In the genomic region with DNA sequence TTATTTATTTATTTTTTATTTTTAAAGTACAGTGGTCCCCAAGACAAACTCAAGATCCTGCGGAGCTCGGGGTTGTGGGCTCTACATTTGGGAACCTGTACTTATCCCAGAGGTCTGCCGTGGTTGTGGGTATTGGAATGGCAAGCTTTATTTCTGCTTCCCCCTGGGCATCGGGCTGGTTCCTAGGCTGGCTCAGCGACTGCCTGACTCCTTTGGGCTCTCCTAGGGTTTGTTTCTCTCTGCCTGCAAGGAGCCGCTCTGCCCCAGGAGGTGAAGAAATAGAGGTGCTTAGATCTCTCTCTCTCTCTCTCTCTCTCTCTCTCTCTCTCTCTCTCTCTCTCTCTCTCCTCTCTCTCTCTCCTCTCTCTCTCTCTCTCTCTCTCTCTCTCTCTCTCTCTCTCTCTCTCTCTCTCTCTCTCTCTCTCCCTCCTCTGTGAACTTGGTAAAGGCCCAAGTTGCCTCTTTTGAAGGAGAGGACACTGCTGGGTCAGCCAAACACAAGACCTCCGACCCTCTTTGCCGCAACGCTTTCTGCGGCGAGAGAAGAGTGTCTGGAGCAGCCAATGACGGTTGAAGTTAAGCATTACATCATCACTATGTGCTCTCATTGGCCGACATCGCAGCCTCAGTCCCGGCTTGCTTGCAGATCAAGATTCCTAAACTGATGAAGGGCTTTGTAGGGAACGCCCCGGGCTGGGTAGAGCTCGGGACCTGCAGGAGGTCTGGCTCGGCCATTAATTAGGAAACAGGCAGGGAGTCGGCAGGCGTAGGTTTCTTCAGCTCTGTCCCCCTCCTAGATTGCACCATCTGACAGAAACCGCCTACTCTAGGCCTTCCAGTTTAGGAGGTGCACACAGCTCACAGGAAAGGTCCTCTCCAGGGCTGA, we compare ENCODE assay signal across 9 mouse cellular contexts. TPM values are rescaled to one million over a fixed set of nuclear protein-coding genes. Genes with fewer than 3 reads are reported as not detected.
DNase-seq lines count a peak whose midpoint lies in the region; ATAC-seq and TF ChIP-seq lines count a peak whose summit lies in the region.
"Had no signal": no experiment of that assay in that cellular context is flagged by ENCODE, and none has a peak within 500 bp of the region (broad histone marks: within the 10 kb centered on the region; RNA-seq: fewer than 3 reads in every experiment).

No protein-coding gene starts in this region.

- H3K9me3 ChIP-seq in forebrain, embryonic 16.5 days (ENCODE audit: control insufficient read depth, low read length), result no peaks in the 10 kb centered on the region
- no peaks in the 10 kb centered on the region for H3K9me3 ChIP-seq in liver, postnatal 0 days (ENCODE audit: low read length)
- no peaks in the 10 kb centered on the region for H3K9me3 ChIP-seq in neural tube, embryonic 14.5 days (ENCODE audit: control insufficient read depth, low read length)

- no peak for TF ChIP-seq EP300 in liver, postnatal 0 days (IDR thresholded peaks at IDR 0.05; ENCODE audit: low read depth)

- ATAC-seq in forebrain, embryonic 16.5 days, result peak; percentile 94
- ATAC-seq in liver, postnatal 0 days, result peak; percentile 45; the same call in 1 of the 2 replicates
- peak; percentile 94 for ATAC-seq in neural tube, embryonic 14.5 days (ENCODE audit: low read depth)
- ATAC-seq: Patski had no signal

- no peaks in the 10 kb centered on the region for H3K36me3 ChIP-seq in forebrain, embryonic 16.5 days (ENCODE audit: control insufficient read depth, insufficient read depth)
- H3K36me3 ChIP-seq in liver, postnatal 0 days (replicated peaks; ENCODE audit: insufficient read depth, low read length), result no peaks in the 10 kb centered on the region
- no peaks in the 10 kb centered on the region for H3K36me3 ChIP-seq in neural tube, embryonic 14.5 days (ENCODE audit: control insufficient read depth, insufficient read depth, low read length)

- peak overlapping the region; percentile 76 for H3K27ac ChIP-seq in forebrain, embryonic 16.5 days (ENCODE audit: low read length)
- no peak overlapping the region for H3K27ac ChIP-seq in liver, postnatal 0 days (ENCODE audit: low read depth)
- peak overlapping the region; percentile 36 for H3K27ac ChIP-seq in neural tube, embryonic 14.5 days (ENCODE audit: low read depth, low read length)

- no peak for TF ChIP-seq CTCF in liver, postnatal 0 days (IDR thresholded peaks at IDR 0.05; ENCODE audit: low read depth)

- WGBS in forebrain, embryonic 16.5 days, result 7% methylated on average over 22 of the region's 22 CpGs
- WGBS in liver, postnatal 0 days (ENCODE audit: insufficient replicate concordance), result 15% methylated on average over 22 of the region's 22 CpGs
- WGBS in neural tube, embryonic 14.5 days, result 7% methylated on average over 22 of the region's 22 CpGs

- DNase-seq in ES-CJ7 (ENCODE audit: low read depth, low spot score), result peak; percentile 95
- peak; percentile 79 to 86 for DNase-seq in cerebellum, adult 18-20 months
- DNase-seq in heart, postnatal 36 days, result peak; percentile 30 to 37
- DNase-seq in layer of hippocampus, adult 11-12 months (ENCODE audit: low spot score), result peak; percentile 80
- DNase-seq in liver, postnatal 0 days, result no peak
- DNase-seq in yolk sac, embryonic 10.5 days (ENCODE audit: low spot score), result peak; percentile 62

- intact Hi-C loops in heart, postnatal 36 days (cut with DNase I), result no loop called here

- H3K4me3 ChIP-seq in forebrain, embryonic 16.5 days (replicated peaks; ENCODE audit: low read length), result peak overlapping the region; percentile 23
- 0 out of 2 replicates have a peak overlapping the region, but pooled peaks have one; percentile 9 for H3K4me3 ChIP-seq in liver, postnatal 0 days (ENCODE audit: low read depth, low read length)
- H3K4me3 ChIP-seq in neural tube, embryonic 14.5 days (ENCODE audit: low read depth, low read length), result no peak overlapping the region

- peaks cover 23% of the 10 kb centered on the region for H3K4me1 ChIP-seq in forebrain, embryonic 16.5 days (replicated peaks; ENCODE audit: control insufficient read depth, insufficient read depth, low read length)
- no peaks in the 10 kb centered on the region for H3K4me1 ChIP-seq in liver, postnatal 0 days (ENCODE audit: insufficient read depth)
- H3K4me1 ChIP-seq in neural tube, embryonic 14.5 days (ENCODE audit: control insufficient read depth, insufficient read depth, low read length), result peaks cover 7% of the 10 kb centered on the region; the same call in 1 of the 2 replicates

- H3K9ac ChIP-seq in forebrain, embryonic 16.5 days (replicated peaks; ENCODE audit: low read depth, low read length), result peak overlapping the region; percentile 59
- H3K9ac ChIP-seq in liver, postnatal 0 days (replicated peaks), result no peak overlapping the region
- H3K9ac ChIP-seq in neural tube, embryonic 14.5 days (replicated peaks; ENCODE audit: low read depth, low read length), result 0 out of 2 replicates have a peak overlapping the region, but pooled peaks have one; percentile 16

- H3K4me2 ChIP-seq in forebrain, embryonic 16.5 days (ENCODE audit: low read length), result peak overlapping the region; percentile 57
- peak overlapping the region; percentile 47 for H3K4me2 ChIP-seq in liver, postnatal 0 days (ENCODE audit: low read depth, low read length)
- H3K4me2 ChIP-seq in neural tube, embryonic 14.5 days (ENCODE audit: low read depth, low read length), result peak overlapping the region; percentile 32

- no peaks in the 10 kb centered on the region for H3K27me3 ChIP-seq in forebrain, embryonic 16.5 days (replicated peaks; ENCODE audit: control insufficient read depth, insufficient read depth, low read length)
- H3K27me3 ChIP-seq in liver, postnatal 0 days (ENCODE audit: insufficient read depth, low read length), result no peaks in the 10 kb centered on the region
- H3K27me3 ChIP-seq in neural tube, embryonic 14.5 days (ENCODE audit: control insufficient read depth, insufficient read depth, low read length), result no peaks in the 10 kb centered on the region
- H3K27me3 ChIP-seq: Patski had no signal

RNA-seq across cellular contexts. Expression of a gene that starts 42.9 kb away (rescaled TPM):
- 2,124 and 2,140 TPM in 2 replicates for polyA plus RNA-seq in forebrain, embryonic 16.5 days (2015; fragmentation: Nextera tagmentation; extraction: Ambion mirVana)
- 100 to 1,000 TPM; 223 to 265 TPM for total RNA-seq in heart, postnatal 36 days (2021)
- 454 and 482 TPM in 2 replicates for polyA plus RNA-seq in liver, postnatal 0 days (2015; fragmentation: Nextera tagmentation; extraction: Ambion mirVana)
- polyA plus RNA-seq in neural tube, embryonic 14.5 days (2014; fragmentation: Nextera tagmentation; extraction: Ambion mirVana), result 2,436 and 2,846 TPM in 2 replicates
